Mouse (Mus musculus) hindbrain, embryonic 15.5 days (tissue): ENCODE measurements at regions not wholly inside any gene's neighbourhood (a gene's known extent, or its start where the extent isn't known, plus 50 kb on each side); places are given as distances from the start of the nearest gene placed in this dataset.

ENCODE experiments used
- ATAC-seq: fragments of 200-750 bp; cut with Nextera tagmentation; 2 replicates; pipeline ENCODE4 v1.8.0; 2017; ENCODE audit warnings: low read depth, moderate number of reproducible peaks, moderate TSS enrichment; ENCODE audit not compliant: low FRiP score
- H3K27ac ChIP-seq: fragments of 300-500 bp; sonication (generic); replicated peaks from 2 replicates; pipeline ENCODE4 v1.5.1; 2015; ENCODE audit warnings: mild to moderate bottlenecking, inconsistent platforms
- H3K27me3 ChIP-seq: fragments of 300-500 bp; sonication (generic); 2 replicates; pipeline ENCODE4 v1.6.1; 2015; ENCODE audit warnings: control low read depth, inconsistent platforms
- H3K36me3 ChIP-seq: fragments of 300-500 bp; sonication (generic); 2 replicates; pipeline ENCODE4 v1.6.1; 2015; ENCODE audit warnings: control low read depth, inconsistent platforms
- H3K4me1 ChIP-seq: fragments of 300-500 bp; sonication (generic); replicated peaks from 2 replicates; pipeline ENCODE4 v1.6.1; 2015; ENCODE audit warnings: control low read depth, inconsistent platforms
- H3K4me2 ChIP-seq: fragments of 300-500 bp; sonication (generic); 2 replicates; pipeline ENCODE4 v1.6.1; 2015; ENCODE audit warnings: moderate library complexity, mild to moderate bottlenecking, inconsistent platforms
- H3K4me3 ChIP-seq: fragments of 300-500 bp; sonication (generic); 2 replicates; pipeline ENCODE4 v1.5.1; 2015; ENCODE audit warnings: mild to moderate bottlenecking, inconsistent platforms
- H3K9ac ChIP-seq: fragments of 300-500 bp; sonication (generic); 2 replicates; pipeline ENCODE4 v1.6.1; 2015; ENCODE audit warnings: inconsistent platforms
- H3K9me3 ChIP-seq: fragments of 300-500 bp; sonication (generic); 2 replicates; pipeline ENCODE4 v1.6.1; 2016; ENCODE audit warnings: control low read depth, inconsistent platforms
- WGBS: fragments of 180-500 bp; shearing (Covaris S2); methylation state at CpG from one replicate; pipeline ENCODE4 v1.1.7; 2015; 5-methylcytosine and 5-hydroxymethylcytosine counted together

- H3K4me2 ChIP-seq, result no peak overlapping the region
- H3K9ac ChIP-seq, result no peak overlapping the region
- H3K9me3 ChIP-seq, result no peaks in the 10 kb centered on the region
- no peak overlapping the region for H3K4me3 ChIP-seq
- no peaks in the 10 kb centered on the region for H3K27me3 ChIP-seq
- WGBS, result 69% methylated on average over 11 of the region's 11 CpGs
- H3K4me1 ChIP-seq, result no peaks in the 10 kb centered on the region; the same call in 1 of the 2 replicates
- no peak overlapping the region; the same call in 1 of the 2 replicates for H3K27ac ChIP-seq
- H3K36me3 ChIP-seq, result no peaks in the 10 kb centered on the region
- ATAC-seq, result no peak
Observed at GRCm38 (mm10) chr1:30536989-30537975, 336.4 kb downstream of the Phf3 start.

GRCm38 (mm10) chr1:30517348-30517747, 356.4 kb downstream of the Phf3 start:
- no peaks in the 10 kb centered on the region for H3K9me3 ChIP-seq
- H3K4me1 ChIP-seq, result no peaks in the 10 kb centered on the region
- no peak overlapping the region for H3K4me3 ChIP-seq
- H3K36me3 ChIP-seq, result no peaks in the 10 kb centered on the region
- 75% methylated on average over 3 of the region's 3 CpGs for WGBS
- H3K4me2 ChIP-seq, result no peak overlapping the region
- no peak for ATAC-seq
- H3K27me3 ChIP-seq, result no peaks in the 10 kb centered on the region
- H3K27ac ChIP-seq, result no peak overlapping the region
- H3K9ac ChIP-seq, result no peak overlapping the region

DNA sequence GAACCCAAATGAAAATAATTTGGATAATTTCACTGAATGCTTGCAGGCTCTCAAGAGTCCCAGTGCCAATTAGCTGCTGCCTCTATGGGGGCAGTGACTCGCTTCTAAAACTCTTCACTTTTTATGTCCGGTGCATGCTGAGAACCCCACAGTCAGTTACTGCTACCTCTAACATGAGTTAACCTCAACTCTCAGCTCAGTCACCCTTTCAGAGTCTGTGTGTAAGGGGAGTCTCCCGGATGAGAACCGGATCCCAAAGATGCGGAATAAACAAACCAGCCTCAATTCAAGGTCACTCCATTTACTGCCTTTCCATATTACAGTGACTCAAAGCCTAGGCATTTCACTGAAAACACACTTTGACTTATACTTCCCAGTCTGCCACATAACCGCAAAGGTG, 357.9 kb downstream of the Phf3 start:
- ATAC-seq, result no peak
- Histone ChIP-seq H3K9me3 (no peaks in the 10 kb centered on the region), H3K4me3 (no peak overlapping the region), H3K4me1 (no peaks in the 10 kb centered on the region), H3K4me2 (no peak overlapping the region), H3K27me3 (no peaks in the 10 kb centered on the region), H3K27ac (no peak overlapping the region), H3K9ac (no peak overlapping the region), H3K36me3 (no peaks in the 10 kb centered on the region)
- WGBS, result 94% methylated on average over 6 of the region's 6 CpGs

DNA sequence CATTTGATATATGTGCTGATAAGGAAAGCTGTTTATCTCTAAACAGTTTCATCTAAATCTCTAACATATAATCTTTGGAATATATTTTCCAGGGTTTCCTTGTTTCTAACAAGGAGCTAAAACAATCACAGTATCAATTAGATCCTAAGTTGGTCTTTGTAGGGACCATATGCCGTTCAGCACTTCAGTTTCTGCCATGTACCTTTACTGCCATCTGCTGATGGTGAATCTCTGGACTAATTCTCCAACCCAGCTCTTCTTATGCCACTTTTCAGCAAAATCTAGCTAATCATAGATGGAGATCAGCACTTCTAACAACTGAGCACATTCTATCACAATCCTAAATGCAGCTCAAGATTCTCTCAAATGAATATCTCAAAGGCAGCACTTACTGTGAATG, 370.5 kb downstream of the Phf3 start:
- H3K36me3 ChIP-seq, result no peaks in the 10 kb centered on the region
- peak; percentile 80 for ATAC-seq
- no peak overlapping the region for H3K4me3 ChIP-seq
- H3K9ac ChIP-seq, result no peak overlapping the region
- no peaks in the 10 kb centered on the region for H3K9me3 ChIP-seq
- no peak overlapping the region for H3K4me2 ChIP-seq
- 0 out of 2 replicates have a peak, but pooled peaks cover 3% of the 10 kb centered on the region for H3K4me1 ChIP-seq
- no peak overlapping the region for H3K27ac ChIP-seq
- H3K27me3 ChIP-seq, result no peaks in the 10 kb centered on the region
- WGBS, result 20% methylated on average over 1 of the region's 1 CpGs

DNA sequence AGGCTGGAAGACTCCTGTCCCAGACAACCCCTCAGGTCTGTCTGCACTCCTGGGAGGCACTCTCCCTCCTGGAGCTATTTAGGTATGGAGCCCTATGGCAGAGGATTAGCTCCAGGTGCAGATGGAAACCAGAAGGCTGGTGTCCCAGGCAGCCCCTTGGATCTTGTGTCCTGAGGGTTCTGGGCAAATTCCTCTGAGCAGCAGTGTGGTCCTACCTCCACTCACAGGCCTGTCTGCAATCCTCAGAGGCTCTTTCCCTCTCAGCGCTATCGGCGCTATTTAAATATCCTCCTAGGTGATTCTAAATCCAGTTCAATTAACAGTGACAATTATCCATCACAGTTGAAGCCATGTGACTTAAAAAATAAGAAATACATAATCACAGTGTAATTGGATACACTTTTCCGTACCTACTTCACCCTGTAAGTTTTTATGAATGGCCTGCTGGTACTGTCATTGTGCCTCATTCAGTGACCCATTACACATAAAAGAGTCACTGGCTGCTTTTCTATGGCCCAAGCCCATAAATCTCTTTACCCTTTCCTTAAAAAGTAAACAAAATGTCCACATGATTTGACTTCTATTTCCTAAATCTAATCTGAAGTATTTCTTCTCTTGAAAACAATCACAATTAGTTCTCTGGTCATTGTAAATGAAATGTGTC, 413.3 kb downstream of the Phf3 start:
- no peak overlapping the region for H3K4me3 ChIP-seq
- H3K27ac ChIP-seq, result no peak overlapping the region
- H3K4me2 ChIP-seq, result no peak overlapping the region
- no peaks in the 10 kb centered on the region for H3K27me3 ChIP-seq
- no peaks in the 10 kb centered on the region for H3K36me3 ChIP-seq
- 92% methylated on average over 4 of the region's 4 CpGs for whole genome bisulfite sequencing
- H3K9me3 ChIP-seq, result no peaks in the 10 kb centered on the region
- H3K4me1 ChIP-seq, result no peaks in the 10 kb centered on the region
- no peak for ATAC-seq
- H3K9ac ChIP-seq, result no peak overlapping the region

DNA sequence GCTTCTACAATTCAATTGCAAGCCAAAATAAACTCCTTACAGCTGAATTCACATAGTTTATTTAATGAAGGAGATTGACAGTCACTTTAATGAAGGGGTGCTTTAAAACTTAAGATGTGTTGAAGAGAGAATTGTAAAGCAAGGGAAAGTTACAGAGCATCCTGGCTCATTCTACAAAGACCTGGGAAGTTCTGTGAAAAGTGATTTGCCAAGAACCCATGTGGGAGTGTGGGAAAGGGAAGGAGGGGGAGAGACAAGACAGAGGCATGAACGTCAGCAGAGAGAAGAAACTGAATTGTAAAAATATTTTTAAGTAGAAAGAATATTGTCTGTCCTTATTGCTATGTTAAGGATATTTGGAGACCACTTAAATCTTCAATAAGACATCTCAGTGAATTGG, 435.8 kb downstream of the Phf3 start:
- ATAC-seq, result no peak
- H3K27me3 ChIP-seq, result no peaks in the 10 kb centered on the region
- H3K4me1 ChIP-seq, result no peaks in the 10 kb centered on the region
- WGBS, result 59% methylated on average over 1 of the region's 1 CpGs
- no peak overlapping the region for H3K27ac ChIP-seq
- H3K9ac ChIP-seq, result no peak overlapping the region
- H3K4me2 ChIP-seq, result no peak overlapping the region
- no peaks in the 10 kb centered on the region for H3K36me3 ChIP-seq
- H3K4me3 ChIP-seq, result no peak overlapping the region
- H3K9me3 ChIP-seq, result no peaks in the 10 kb centered on the region

- H3K4me2 ChIP-seq, result no peak overlapping the region
- H3K4me3 ChIP-seq, result no peak overlapping the region
- H3K27me3 ChIP-seq, result no peaks in the 10 kb centered on the region
- no peaks in the 10 kb centered on the region for H3K36me3 ChIP-seq
- no peak overlapping the region for H3K27ac ChIP-seq
- H3K4me1 ChIP-seq, result no peaks in the 10 kb centered on the region
- H3K9me3 ChIP-seq, result no peaks in the 10 kb centered on the region
- H3K9ac ChIP-seq, result no peak overlapping the region
- no peak for ATAC-seq
Observed at GRCm38 (mm10) chr1:30416582-30416981, 457.1 kb downstream of the Phf3 start.

GRCm38 (mm10) chr1:30414881-30415439, 458.8 kb downstream of the Phf3 start:
- WGBS, result 39% methylated on average over 2 of the region's 2 CpGs
- no peak overlapping the region for H3K4me3 ChIP-seq
- no peak overlapping the region for H3K4me2 ChIP-seq
- H3K9ac ChIP-seq, result no peak overlapping the region
- no peaks in the 10 kb centered on the region for H3K4me1 ChIP-seq
- H3K27ac ChIP-seq, result no peak overlapping the region
- H3K27me3 ChIP-seq, result no peaks in the 10 kb centered on the region
- H3K9me3 ChIP-seq, result no peaks in the 10 kb centered on the region
- no peaks in the 10 kb centered on the region for H3K36me3 ChIP-seq
- no peak for ATAC-seq
